Mouse (Mus musculus) hindbrain, embryonic 16.5 days (tissue): Measurements from ENCODE around the gene Mgll. TPM values are rescaled to one million over a fixed set of nuclear protein-coding genes. Genes with fewer than 3 reads are reported as not detected.
A peak's percentile ranks its signal among the peaks of the same experiment; 100 is the strongest.

Experiments
- ATAC-seq: fragments of 200-750 bp; cut with Nextera tagmentation; 2 replicates; pipeline ENCODE4 v1.8.0; 2017; ENCODE audit warnings: moderate TSS enrichment, moderate library complexity
- H3K27ac ChIP-seq: fragments of 300-500 bp; sonication (generic); 2 replicates; pipeline ENCODE4 v1.5.1; 2014; ENCODE audit warnings: low read depth, mild to moderate bottlenecking, control low read depth, low read length, moderate library complexity
- H3K27me3 ChIP-seq: fragments of 300-500 bp; sonication (generic); replicated peaks from 2 replicates; pipeline ENCODE4 v1.6.1; 2014; ENCODE audit warnings: low read length; ENCODE audit not compliant: control insufficient read depth, insufficient read depth
- H3K36me3 ChIP-seq: fragments of 300-500 bp; sonication (generic); 2 replicates; pipeline ENCODE4 v1.6.1; 2014; ENCODE audit warnings: mild to moderate bottlenecking, low read length, moderate library complexity, mixed read lengths; ENCODE audit not compliant: control insufficient read depth, insufficient read depth
- H3K4me1 ChIP-seq: fragments of 300-500 bp; sonication (generic); 2 replicates; pipeline ENCODE4 v1.6.1; 2014; ENCODE audit warnings: low read depth, low read length; ENCODE audit not compliant: control insufficient read depth, insufficient read depth
- H3K4me2 ChIP-seq: fragments of 300-500 bp; sonication (generic); 2 replicates; pipeline ENCODE4 v1.6.1; 2014; ENCODE audit warnings: mild to moderate bottlenecking, low read length, control low read depth, moderate library complexity
- H3K4me3 ChIP-seq: fragments of 300-500 bp; sonication (generic); 2 replicates; pipeline ENCODE4 v1.5.1; 2014; ENCODE audit warnings: mild to moderate bottlenecking, low read length, control low read depth, moderate library complexity
- H3K9ac ChIP-seq: fragments of 300-500 bp; sonication (generic); 2 replicates; pipeline ENCODE4 v1.6.1; 2014; ENCODE audit warnings: low read depth, mild to moderate bottlenecking, control low read depth, low read length, moderate library complexity
- H3K9me3 ChIP-seq: fragments of 300-500 bp; sonication (generic); 2 replicates; pipeline ENCODE4 v1.6.1; 2014; ENCODE audit warnings: mild to moderate bottlenecking, low read length, moderate library complexity; ENCODE audit not compliant: control insufficient read depth
- WGBS: fragments of 180-500 bp; shearing (Covaris S2); extraction: QIAGEN DNeasy Blood & Tissue Kit; methylation state at CpG from one replicate; pipeline ENCODE4 v1.1.7; 2014; 5-methylcytosine and 5-hydroxymethylcytosine counted together
- polyA plus RNA-seq: library from polyadenylated mRNA; unstranded; fragments of >200 nt; fragmentation: Nextera tagmentation; extraction: Ambion mirVana; gene quantifications from 2 replicates; pipeline ENCODE4 v1.2.1, GENCODE M21; 2015

Mgll gene
- polyA plus RNA-seq, 1 experiment from 2014 or later, result 96.8 TPM

- 59% methylated on average over 17 of the region's 17 CpGs for WGBS
- H3K27me3 ChIP-seq, result no peaks in the 10 kb centered on the region
- no peak for ATAC-seq
- no peak overlapping the region for H3K4me3 ChIP-seq
- no peak overlapping the region for H3K4me2 ChIP-seq
- H3K36me3 ChIP-seq, result no peaks in the 10 kb centered on the region
- H3K4me1 ChIP-seq, result peaks cover 20% of the 10 kb centered on the region
- no peak overlapping the region for H3K9ac ChIP-seq
- no peaks in the 10 kb centered on the region for H3K9me3 ChIP-seq
- peak overlapping the region; percentile 36; the same call in 1 of the 2 replicates for H3K27ac ChIP-seq
These were observed 36.9 kb downstream of the Mgll start for GRCm38 (mm10) chr6:88760935-88761635.

- no peak overlapping the region for H3K4me2 ChIP-seq
- H3K4me3 ChIP-seq, result no peak overlapping the region
- H3K27ac ChIP-seq, result no peak overlapping the region
- H3K9ac ChIP-seq, result no peak overlapping the region
- ATAC-seq, result no peak
- WGBS, result 74% methylated on average over 17 of the region's 17 CpGs
- H3K27me3 ChIP-seq, result no peaks in the 10 kb centered on the region
- H3K9me3 ChIP-seq, result no peaks in the 10 kb centered on the region
- H3K4me1 ChIP-seq, result peaks cover 20% of the 10 kb centered on the region
- no peaks in the 10 kb centered on the region for H3K36me3 ChIP-seq
These were observed 37.6 kb downstream of the Mgll start for GRCm38 (mm10) chr6:88761684-88762439.

GRCm38 (mm10) chr6:88762440-88763196, 38.4 kb downstream of the Mgll start:
- 80% methylated on average over 13 of the region's 13 CpGs for WGBS
- Histone ChIP-seq H3K27ac (no peak overlapping the region), H3K27me3 (no peaks in the 10 kb centered on the region), H3K4me2 (no peak overlapping the region), H3K4me3 (no peak overlapping the region), H3K9ac (no peak overlapping the region), H3K4me1 (peaks cover 22% of the 10 kb centered on the region), H3K9me3 (no peaks in the 10 kb centered on the region), H3K36me3 (no peaks in the 10 kb centered on the region)
- ATAC-seq, result no peak

- ATAC-seq, result no peak
- WGBS, result 84% methylated on average over 3 of the region's 3 CpGs
- no peak overlapping the region for H3K4me3 ChIP-seq
- no peak overlapping the region for H3K9ac ChIP-seq
- peaks cover 22% of the 10 kb centered on the region for H3K4me1 ChIP-seq
- no peaks in the 10 kb centered on the region for H3K36me3 ChIP-seq
- H3K4me2 ChIP-seq, result no peak overlapping the region
- H3K27ac ChIP-seq, result no peak overlapping the region
- H3K9me3 ChIP-seq, result no peaks in the 10 kb centered on the region
- no peaks in the 10 kb centered on the region for H3K27me3 ChIP-seq
These were observed 39.4 kb downstream of the Mgll start for GRCm38 (mm10) chr6:88763518-88764077.

GRCm38 (mm10) chr6:88764281-88764680, 40.1 kb downstream of the Mgll start:
- 72% methylated on average over 4 of the region's 4 CpGs for WGBS
- no peak overlapping the region for H3K27ac ChIP-seq
- H3K9me3 ChIP-seq, result no peaks in the 10 kb centered on the region
- no peaks in the 10 kb centered on the region for H3K27me3 ChIP-seq
- no peaks in the 10 kb centered on the region for H3K36me3 ChIP-seq
- ATAC-seq, result no peak
- H3K4me2 ChIP-seq, result no peak overlapping the region
- H3K4me1 ChIP-seq, result peaks cover 22% of the 10 kb centered on the region
- no peak overlapping the region for H3K4me3 ChIP-seq
- no peak overlapping the region for H3K9ac ChIP-seq

- no peak for ATAC-seq
These were observed 43.5 kb downstream of the Mgll start for GRCm38 (mm10) chr6:88767740-88768139.

GRCm38 (mm10) chr6:88769723-88770122, 45.5 kb downstream of the Mgll start:
- no peak overlapping the region for H3K4me3 ChIP-seq
- H3K4me2 ChIP-seq, result no peak overlapping the region
- H3K36me3 ChIP-seq, result no peaks in the 10 kb centered on the region
- ATAC-seq, result no peak
- no peaks in the 10 kb centered on the region for H3K9me3 ChIP-seq
- no peak overlapping the region for H3K9ac ChIP-seq
- no peak overlapping the region for H3K27ac ChIP-seq
- no peaks in the 10 kb centered on the region for H3K27me3 ChIP-seq
- peaks cover 2% of the 10 kb centered on the region; the same call in 1 of the 2 replicates for H3K4me1 ChIP-seq
- 75% methylated on average over 6 of the region's 6 CpGs for WGBS

More at GRCm38 (mm10) chr6:88767740-88768139, 43.5 kb downstream of the Mgll start:
- Histone ChIP-seq H3K4me3 (no peak overlapping the region), H3K9ac (no peak overlapping the region), H3K27me3 (no peaks in the 10 kb centered on the region), H3K4me1 (0 out of 2 replicates have a peak, but pooled peaks cover 2% of the 10 kb centered on the region), H3K36me3 (no peaks in the 10 kb centered on the region), H3K4me2 (no peak overlapping the region), H3K9me3 (no peaks in the 10 kb centered on the region), H3K27ac (no peak overlapping the region)
- 73% methylated on average over 4 of the region's 4 CpGs for WGBS

- Histone ChIP-seq H3K4me3 (no peak overlapping the region), H3K27ac (no peak overlapping the region), H3K36me3 (no peaks in the 10 kb centered on the region), H3K9me3 (no peaks in the 10 kb centered on the region), H3K4me1 (peaks cover 2% of the 10 kb centered on the region; the same call in 1 of the 2 replicates), H3K4me2 (no peak overlapping the region), H3K9ac (no peak overlapping the region), H3K27me3 (no peaks in the 10 kb centered on the region)
- ATAC-seq, result no peak
- WGBS, result 70% methylated on average over 17 of the region's 17 CpGs
These were observed 46.2 kb downstream of the Mgll start for GRCm38 (mm10) chr6:88770300-88770904.
